In the genomic region with DNA sequence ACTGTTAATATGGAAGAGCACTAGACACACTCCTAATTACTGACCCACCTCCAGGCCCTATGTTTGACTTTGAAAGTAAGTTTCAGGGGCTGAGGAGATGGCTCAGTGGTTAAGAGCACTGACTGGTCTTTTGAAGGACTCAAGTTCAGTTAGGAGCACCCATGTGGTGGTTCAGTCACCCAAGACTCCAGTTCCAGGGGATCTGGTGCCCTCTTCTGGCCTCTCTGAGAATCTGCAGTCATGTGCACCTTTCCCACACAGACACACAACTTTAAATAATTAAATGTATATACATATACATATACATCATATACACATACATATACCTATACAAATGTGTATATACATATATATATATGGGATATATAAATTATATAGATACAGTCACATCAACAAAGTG, we compare ENCODE assay signal across 17 mouse cellular contexts.
DNase-seq lines count a peak whose midpoint lies in the region; ATAC-seq and TF ChIP-seq lines count a peak whose summit lies in the region.
"Had no signal": no experiment of that assay in that cellular context is flagged by ENCODE, and none has a peak within 500 bp of the region (broad histone marks: within the 10 kb centered on the region; RNA-seq: fewer than 3 reads in every experiment).

No protein-coding gene starts in this region.

- peak; percentile 53 for TF ChIP-seq RAD21 in CH12.LX (IDR thresholded peaks at IDR 0.05; ENCODE audit: low read depth, low read length)

- DNase-seq in heart, postnatal 4 days: peak; percentile 3
- DNase-seq in lung, adult 2 months: no peak
- no peak for DNase-seq in lung, postnatal 36 days
- no peak for DNase-seq in CH12.LX (ENCODE audit: extremely low read depth)
- DNase-seq in cerebellum, adult 2 months: no peak
- DNase-seq: adrenal gland, postnatal 10 days; cerebellum, postnatal 14 days; kidney, postnatal 36 days; lung, postnatal 14 days; right cerebral cortex, postnatal 25 days had no signal

- H3K4me2 ChIP-seq in heart, embryonic 12.5 days: no peak overlapping the region
- H3K4me2 ChIP-seq in CH12.LX (ENCODE audit: insufficient read depth, low read depth, poor library complexity, severe bottlenecking): no peak overlapping the region
- H3K4me2 ChIP-seq: embryonic facial prominence, embryonic 12.5 days; limb, embryonic 12.5 days; midbrain, embryonic 11.5 days had no signal

- 0 out of 2 replicates have a peak, but pooled peaks cover 3% of the 10 kb centered on the region for H3K9me3 ChIP-seq in heart, embryonic 12.5 days (replicated peaks)
- H3K9me3 ChIP-seq in CH12.LX (replicated peaks; ENCODE audit: low read length): no peaks in the 10 kb centered on the region
- H3K9me3 ChIP-seq: embryonic facial prominence, embryonic 12.5 days; hindbrain, embryonic 10.5 days; limb, embryonic 12.5 days had no signal

- peaks cover 28% of the 10 kb centered on the region for H3K27me3 ChIP-seq in heart, embryonic 12.5 days (replicated peaks)
- H3K27me3 ChIP-seq in CH12.LX (replicated peaks): peaks cover 4% of the 10 kb centered on the region
- H3K27me3 ChIP-seq in cerebellum, adult 2 months (ENCODE audit: control insufficient read depth, insufficient read depth, low read length): no peaks in the 10 kb centered on the region
- H3K27me3 ChIP-seq: embryonic facial prominence, embryonic 12.5 days had no signal

- TF ChIP-seq CTCF in lung, adult 2 months (IDR thresholded peaks at IDR 0.05; ENCODE audit: insufficient read depth, low read length): 0 out of 2 replicates have a peak, but pooled peaks have one; percentile 6
- peak in 1 of 2 experiments; percentile 57; a peak in 2 of 4 replicates for TF ChIP-seq CTCF in CH12.LX (conservative IDR thresholded peaks at IDR 0.05 in 1 of 2, IDR thresholded peaks at IDR 0.05 in 1 of 2; ENCODE audit: low read depth in 2 of 2, low read length in 2 of 2)
- peak; percentile 31 for TF ChIP-seq CTCF in bone marrow macrophage, adult 2 months (IDR thresholded peaks at IDR 0.05; ENCODE audit: low read depth, low read length)
- no peak for TF ChIP-seq CTCF in cerebellum, adult 2 months (IDR thresholded peaks at IDR 0.05; ENCODE audit: borderline replicate concordance, insufficient read depth, low read depth, low read length)

- ATAC-seq in heart, embryonic 12.5 days (ENCODE audit: insufficient number of reproducible peaks, low FRiP score): no peak
- ATAC-seq: intestine, embryonic 16.5 days had no signal

- H3K27ac ChIP-seq in heart, embryonic 12.5 days (ENCODE audit: poor library complexity, severe bottlenecking): no peak overlapping the region
- H3K27ac ChIP-seq in CH12.LX (ENCODE audit: insufficient read depth, low read depth): no peak overlapping the region
- no peak overlapping the region for H3K27ac ChIP-seq in bone marrow macrophage, adult 2 months (ENCODE audit: insufficient read depth, low read depth, low read length)
- no peak overlapping the region for H3K27ac ChIP-seq in cerebellum, adult 2 months (ENCODE audit: insufficient read depth, low read length)
- H3K27ac ChIP-seq: embryonic facial prominence, embryonic 12.5 days; hindbrain, embryonic 10.5 days; limb, embryonic 12.5 days had no signal

- no peak for TF ChIP-seq POLR2A in lung, adult 2 months (IDR thresholded peaks at IDR 0.05; ENCODE audit: borderline replicate concordance, extremely low read depth, low read depth, low read length)
- no peak for TF ChIP-seq POLR2A in CH12.LX (IDR thresholded peaks at IDR 0.05; ENCODE audit: low read depth, low read length)
- TF ChIP-seq POLR2A in bone marrow macrophage, adult 2 months (IDR thresholded peaks at IDR 0.05; ENCODE audit: borderline replicate concordance, low read depth, low read length): no peak
- TF ChIP-seq POLR2A in cerebellum, adult 2 months (IDR thresholded peaks at IDR 0.05; ENCODE audit: borderline replicate concordance, insufficient read depth, low read length): no peak

- no peaks in the 10 kb centered on the region for H3K79me2 ChIP-seq in CH12.LX (replicated peaks; ENCODE audit: control insufficient read depth, extremely low read depth, insufficient read depth, poor library complexity, severe bottlenecking)

- in situ Hi-C loops in CH12.LX (cut with MboI; ENCODE audit: low pct_ligation_motif_present, low pct_unique_long_range_greater_than_20kb, low sequenced_read_pairs): loop anchor here (10.0 kb wide), 1 partner anchor 234 kb away; no protein-coding TSS in a partner anchor

- no peak overlapping the region for H3K9ac ChIP-seq in heart, embryonic 12.5 days
- no peak overlapping the region for H3K9ac ChIP-seq in CH12.LX (ENCODE audit: insufficient read depth, low read depth)
- H3K9ac ChIP-seq: embryonic facial prominence, embryonic 12.5 days; limb, embryonic 12.5 days had no signal

- dilution Hi-C loops in CH12.LX (cut with MboI; ENCODE audit: extremely low pct_ligation_motif_present, extremely low pct_unique_long_range_greater_than_20kb, low sequenced_read_pairs): no loop called here

- no peaks in the 10 kb centered on the region for H3K4me1 ChIP-seq in heart, embryonic 12.5 days (replicated peaks)
- no peaks in the 10 kb centered on the region for H3K4me1 ChIP-seq in lung, adult 2 months (ENCODE audit: control insufficient read depth, insufficient read depth, low read length)
- peaks cover 0 to 8% of the 10 kb centered on the region in 2 experiments; a peak in 2 of 4 replicates for H3K4me1 ChIP-seq in CH12.LX (ENCODE audit: control insufficient read depth in 1 of 2, insufficient read depth in 2 of 2)
- peaks cover 10% of the 10 kb centered on the region for H3K4me1 ChIP-seq in bone marrow macrophage, adult 2 months (ENCODE audit: control insufficient read depth, insufficient read depth, low read length)
- no peaks in the 10 kb centered on the region for H3K4me1 ChIP-seq in cerebellum, adult 2 months (ENCODE audit: control insufficient read depth, insufficient read depth, low read length)
- H3K4me1 ChIP-seq: embryonic facial prominence, embryonic 12.5 days; limb, embryonic 12.5 days had no signal

- no peak for TF ChIP-seq EP300 in CH12.LX (IDR thresholded peaks at IDR 0.05; ENCODE audit: low read length)

- no peaks in the 10 kb centered on the region for H3K36me3 ChIP-seq in heart, embryonic 12.5 days
- H3K36me3 ChIP-seq in CH12.LX (replicated peaks in 1 of 2; ENCODE audit: control insufficient read depth in 1 of 2, insufficient read depth in 1 of 2, low read length in 1 of 2): no peaks in the 10 kb centered on the region
- H3K36me3 ChIP-seq: embryonic facial prominence, embryonic 12.5 days; hindbrain, embryonic 10.5 days; limb, embryonic 12.5 days had no signal

- no peak overlapping the region for H3K4me3 ChIP-seq in heart, embryonic 12.5 days
- H3K4me3 ChIP-seq in lung, adult 2 months (replicated peaks; ENCODE audit: extremely low read depth, low read depth, low read length): no peak overlapping the region
- no peak overlapping the region for H3K4me3 ChIP-seq in CH12.LX (replicated peaks in 1 of 3; ENCODE audit: low read depth in 2 of 3, low read length in 2 of 3, poor library complexity in 1 of 3)
- H3K4me3 ChIP-seq in bone marrow macrophage, adult 2 months (ENCODE audit: insufficient read depth, low read length): no peak overlapping the region
- H3K4me3 ChIP-seq in cerebellum, adult 2 months (replicated peaks; ENCODE audit: insufficient read depth, low read depth, low read length): no peak overlapping the region
- H3K4me3 ChIP-seq: embryonic facial prominence, embryonic 12.5 days; hindbrain, embryonic 10.5 days; limb, embryonic 12.5 days had no signal

TF ChIP-seq in CH12.LX, 34 proteins besides CTCF, POLR2A, EP300 and RAD21:
- TF ChIP-seq MAFK (IDR thresholded peaks at IDR 0.05; ENCODE audit: insufficient replicate concordance, low read length) (no peak), SMC3 (IDR thresholded peaks at IDR 0.05; ENCODE audit: low read depth, low read length) (peak; percentile 38)
